Mouse (Mus musculus) kidney, embryonic 16.5 days (tissue): ENCODE data around the gene Lyzl4. TPM values are rescaled to one million over a fixed set of nuclear protein-coding genes. Genes with fewer than 3 reads are reported as not detected.
"Not testable (repeated sequence)": the region's sequence is repeated elsewhere in the genome, so short reads cannot be mapped to it uniquely, and the experiment has no call there.

Experiments
- ATAC-seq: fragments of 200-750 bp; cut with Nextera tagmentation; 2 replicates; pipeline ENCODE4 v1.8.0; 2017; ENCODE audit warnings: moderate TSS enrichment; ENCODE audit not compliant: low FRiP score, low TSS enrichment
- H3K27ac ChIP-seq: fragments of 300-500 bp; sonication (generic); 2 replicates; pipeline ENCODE4 v1.5.1; 2014; ENCODE audit warnings: low read length
- H3K27me3 ChIP-seq: fragments of 300-500 bp; sonication (generic); 2 replicates; pipeline ENCODE4 v1.6.1; 2014; ENCODE audit warnings: low read length, control low read depth, mixed read lengths; ENCODE audit not compliant: insufficient read depth
- H3K36me3 ChIP-seq: fragments of 300-500 bp; sonication (generic); 2 replicates; pipeline ENCODE4 v1.6.1; 2014; ENCODE audit warnings: low read length, control low read depth, mixed read lengths; ENCODE audit not compliant: insufficient read depth
- H3K4me1 ChIP-seq: fragments of 300-500 bp; sonication (generic); 2 replicates; pipeline ENCODE4 v1.6.1; 2014; ENCODE audit warnings: low read length, control low read depth, mixed read lengths; ENCODE audit not compliant: insufficient read depth
- H3K4me2 ChIP-seq: fragments of 300-500 bp; sonication (generic); replicated peaks from 2 replicates; pipeline ENCODE4 v1.6.1; 2014; ENCODE audit warnings: low read depth, low read length
- H3K4me3 ChIP-seq: fragments of 300-500 bp; sonication (generic); 2 replicates; pipeline ENCODE4 v1.5.1; 2014; ENCODE audit warnings: mild to moderate bottlenecking, low read length
- H3K9ac ChIP-seq: fragments of 300-500 bp; sonication (generic); replicated peaks from 2 replicates; pipeline ENCODE4 v1.6.1; 2014; ENCODE audit warnings: low read length
- H3K9me3 ChIP-seq: fragments of 300-500 bp; sonication (generic); 2 replicates; pipeline ENCODE4 v1.6.1; 2016; ENCODE audit warnings: low read length, control low read depth
- WGBS: fragments of 180-500 bp; shearing (Covaris S2); extraction: QIAGEN DNeasy Blood & Tissue Kit; methylation state at CpG from one replicate; pipeline ENCODE4 v1.1.7; 2014; 5-methylcytosine and 5-hydroxymethylcytosine counted together
- polyA plus RNA-seq: library from polyadenylated mRNA; unstranded; fragments of >200 nt; fragmentation: Nextera tagmentation; extraction: Ambion mirVana; gene quantifications from 2 replicates; pipeline ENCODE4 v1.2.1, GENCODE M21; 2015

Lyzl4 gene
- polyA plus RNA-seq, 1 experiment from 2014 or later: 0.25 TPM

DNA sequence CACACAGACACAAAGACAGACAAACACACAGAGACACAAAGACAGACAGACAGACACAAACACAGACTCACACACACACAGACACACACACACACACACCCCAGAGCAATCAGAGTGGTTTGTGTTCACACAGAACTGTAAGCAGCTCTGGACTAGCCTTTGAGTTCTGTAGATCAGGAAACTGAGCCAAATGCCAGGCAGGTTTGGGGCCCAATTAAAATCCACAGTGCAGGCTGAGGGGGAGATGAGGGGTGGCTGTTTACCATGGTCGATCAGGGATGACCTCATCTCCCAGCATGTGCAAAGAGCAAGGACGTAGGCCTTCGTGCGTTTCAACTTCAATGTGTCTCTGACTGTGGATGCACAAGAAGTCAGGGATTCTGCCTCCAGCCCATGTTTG, 47.1 kb downstream of the Lyzl4 start:
- H3K36me3 ChIP-seq: no peaks in the 10 kb centered on the region
- no peak for ATAC-seq
- WGBS: 31% methylated on average over 4 of the region's 4 CpGs

DNA sequence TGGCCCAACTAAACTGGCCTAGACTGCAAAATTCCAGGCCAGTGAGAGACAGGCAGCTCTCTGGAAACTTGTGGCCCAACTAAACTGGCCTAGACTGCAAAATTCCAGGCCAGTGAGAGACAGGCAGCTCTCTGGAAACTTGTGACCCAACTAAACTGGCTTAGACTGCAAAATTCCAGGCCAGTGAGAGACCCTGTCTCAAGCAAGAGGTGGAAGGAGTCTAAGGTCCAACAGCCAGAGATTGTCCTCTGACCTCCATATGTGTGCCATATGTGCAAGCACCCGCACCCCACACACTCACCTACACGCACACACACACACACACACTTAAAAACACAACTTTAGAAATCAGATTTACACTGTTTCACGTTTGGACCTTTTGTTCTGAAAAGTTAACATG, 48.1 kb downstream of the Lyzl4 start:
- not testable (repeated sequence) for H3K4me1 ChIP-seq, H3K4me2 ChIP-seq, H3K9me3 ChIP-seq, H3K27ac ChIP-seq, H3K9ac ChIP-seq, H3K36me3 ChIP-seq, H3K27me3 ChIP-seq, H3K4me3 ChIP-seq
- 0 out of 2 replicates have a peak, but pooled peaks have one; percentile 14 for ATAC-seq
- WGBS: 79% methylated on average over 3 of the region's 3 CpGs

More for the DNA sequence above, 47.1 kb downstream of the Lyzl4 start:
- no peaks in the 10 kb centered on the region for H3K4me1 ChIP-seq
- H3K9ac ChIP-seq: no peak overlapping the region
- H3K4me3 ChIP-seq: no peak overlapping the region
- no peak overlapping the region for H3K4me2 ChIP-seq
- H3K9me3 ChIP-seq: no peaks in the 10 kb centered on the region
- H3K27me3 ChIP-seq: no peaks in the 10 kb centered on the region
- H3K27ac ChIP-seq: no peak overlapping the region

DNA sequence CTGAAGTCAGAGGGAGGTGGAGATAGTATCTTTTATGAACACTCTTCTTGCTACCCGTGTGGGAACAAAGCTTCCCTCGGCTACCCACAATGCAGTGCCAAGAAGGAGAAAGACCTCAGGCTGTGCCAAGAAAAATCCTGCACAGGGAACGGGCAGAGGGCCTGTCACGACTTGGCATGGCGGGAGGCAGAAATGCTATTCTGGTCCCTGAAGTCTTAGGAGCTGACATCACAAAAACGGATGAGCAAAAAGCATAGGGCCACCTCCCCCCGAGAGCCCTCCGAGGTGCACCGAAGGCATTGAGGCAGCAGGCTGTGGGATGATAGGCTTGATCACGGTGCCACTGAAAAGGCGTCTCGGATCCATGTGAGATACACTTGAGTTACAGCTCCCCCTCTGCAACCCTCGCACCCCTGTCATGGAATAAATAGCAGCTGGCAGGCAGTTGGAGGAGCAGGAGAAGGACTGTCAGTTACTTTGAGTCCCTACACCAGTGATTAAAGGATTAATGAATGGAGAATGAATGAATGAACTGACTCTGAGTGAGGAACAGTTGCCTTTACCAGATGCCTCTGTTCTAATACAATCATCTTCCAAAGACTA, 48.8 kb downstream of the Lyzl4 start:
- no peak overlapping the region for H3K4me2 ChIP-seq
- H3K4me3 ChIP-seq: no peak overlapping the region
- no peak overlapping the region for H3K9ac ChIP-seq
- peaks cover 8% of the 10 kb centered on the region for H3K9me3 ChIP-seq
- ATAC-seq: no peak
- H3K27ac ChIP-seq: no peak overlapping the region
- H3K27me3 ChIP-seq: no peaks in the 10 kb centered on the region
- WGBS: 65% methylated on average over 13 of the region's 13 CpGs
- no peaks in the 10 kb centered on the region for H3K4me1 ChIP-seq
- no peaks in the 10 kb centered on the region for H3K36me3 ChIP-seq

DNA sequence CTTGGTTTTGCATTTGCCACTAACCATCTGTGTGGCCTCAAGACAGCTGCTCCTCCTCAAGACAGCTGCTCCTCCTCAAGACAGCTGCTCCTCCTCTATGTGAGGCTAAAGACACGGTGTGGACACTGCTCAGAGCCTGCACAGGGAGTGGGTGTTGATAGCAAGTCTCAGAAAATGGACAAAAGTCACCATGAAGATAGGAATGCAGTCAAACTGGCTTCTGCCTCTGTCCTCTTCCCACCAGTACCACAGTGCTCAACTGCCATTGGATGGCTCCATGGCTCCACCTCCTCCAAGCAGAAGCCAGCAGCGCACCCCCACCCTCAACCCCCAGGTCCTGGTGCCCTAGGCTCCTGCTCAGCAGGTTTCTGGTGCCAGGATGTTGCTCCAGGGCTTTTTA, 52.4 kb downstream of the Lyzl4 start:
- Histone ChIP-seq H3K27ac (peak overlapping the region; percentile 27; the same call in 1 of the 2 replicates), H3K4me2 (no peak overlapping the region), H3K4me1 (no peaks in the 10 kb centered on the region), H3K9me3 (peaks cover 9% of the 10 kb centered on the region), H3K4me3 (no peak overlapping the region), H3K36me3 (no peaks in the 10 kb centered on the region), H3K9ac (no peak overlapping the region), H3K27me3 (no peaks in the 10 kb centered on the region)
- ATAC-seq: peak; percentile 83
- WGBS: 52% methylated on average over 2 of the region's 2 CpGs

DNA sequence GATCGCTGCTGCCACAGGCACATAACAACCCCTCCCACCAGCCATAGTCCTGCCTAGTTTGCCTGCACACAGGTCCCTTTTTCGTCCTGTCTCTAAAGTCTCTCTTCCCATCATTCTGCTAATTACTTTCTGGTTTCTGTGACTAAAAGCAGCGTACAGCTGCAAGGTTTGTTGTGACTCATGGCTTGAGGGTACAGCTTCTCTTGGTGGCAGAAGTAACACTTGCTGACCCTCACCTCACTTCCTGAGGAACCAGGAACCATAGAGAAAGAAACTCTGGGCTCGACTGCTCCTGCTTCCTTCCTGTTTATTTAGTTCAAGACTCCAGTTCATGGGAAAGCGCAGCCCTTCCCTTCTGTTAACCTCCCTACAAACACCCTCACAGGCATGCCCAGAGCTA, 67.5 kb downstream of the Lyzl4 start:
- WGBS: 39% methylated on average over 5 of the region's 5 CpGs
- no peak overlapping the region for H3K9ac ChIP-seq
- H3K9me3 ChIP-seq: no peaks in the 10 kb centered on the region; the same call in 1 of the 2 replicates
- no peaks in the 10 kb centered on the region for H3K4me1 ChIP-seq
- H3K36me3 ChIP-seq: no peaks in the 10 kb centered on the region
- H3K4me3 ChIP-seq: no peak overlapping the region
- no peak overlapping the region for H3K27ac ChIP-seq
- no peaks in the 10 kb centered on the region for H3K27me3 ChIP-seq
- ATAC-seq: no peak
- no peak overlapping the region for H3K4me2 ChIP-seq

DNA sequence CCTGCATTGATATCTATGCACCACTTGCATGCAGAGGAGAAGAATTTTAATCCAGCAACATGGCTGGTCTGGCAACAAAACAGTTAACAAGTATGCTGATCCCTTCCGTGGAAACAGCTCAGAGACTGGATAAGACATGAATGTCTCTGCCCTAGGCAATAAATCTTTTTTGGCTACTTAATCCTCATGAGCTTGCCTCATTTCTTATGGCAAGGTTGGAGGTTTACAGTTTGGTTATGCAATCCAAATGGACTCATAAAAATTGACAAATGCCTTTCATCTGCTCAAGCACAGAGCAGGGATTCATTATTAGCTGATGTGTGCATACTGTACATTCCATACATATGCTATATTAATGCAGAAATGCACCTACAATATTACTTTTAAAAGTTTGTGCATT, 73.4 kb downstream of the Lyzl4 start:
- Histone ChIP-seq H3K9ac (no peak overlapping the region), H3K27ac (no peak overlapping the region), H3K36me3 (no peaks in the 10 kb centered on the region), H3K4me3 (no peak overlapping the region), H3K27me3 (no peaks in the 10 kb centered on the region), H3K9me3 (no peaks in the 10 kb centered on the region; the same call in 1 of the 2 replicates), H3K4me1 (no peaks in the 10 kb centered on the region), H3K4me2 (no peak overlapping the region)
- 3% methylated on average over 1 of the region's 1 CpGs for WGBS
- no peak for ATAC-seq

DNA sequence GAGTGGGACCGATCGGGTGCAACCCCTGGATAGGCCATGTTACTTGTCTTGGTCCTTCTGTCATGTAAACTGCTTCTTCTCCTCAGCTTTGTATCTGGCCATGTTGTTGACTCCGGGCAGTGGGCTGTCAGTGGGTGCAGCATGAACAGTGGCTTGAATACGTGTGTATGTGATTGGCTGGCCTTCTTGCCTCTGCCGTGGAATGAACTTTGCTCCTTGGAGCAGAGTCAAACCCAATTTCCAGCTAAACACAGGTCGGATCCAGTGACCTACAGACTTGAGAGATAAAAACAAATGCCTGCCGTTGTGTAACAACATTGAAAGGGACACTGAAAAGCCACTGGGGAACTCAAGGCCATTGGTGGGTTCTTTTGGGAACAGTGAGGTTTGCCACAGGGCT, 75.5 kb downstream of the Lyzl4 start:
- no peak for ATAC-seq
- WGBS: 80% methylated on average over 7 of the region's 7 CpGs
- no peak overlapping the region for H3K9ac ChIP-seq

DNA sequence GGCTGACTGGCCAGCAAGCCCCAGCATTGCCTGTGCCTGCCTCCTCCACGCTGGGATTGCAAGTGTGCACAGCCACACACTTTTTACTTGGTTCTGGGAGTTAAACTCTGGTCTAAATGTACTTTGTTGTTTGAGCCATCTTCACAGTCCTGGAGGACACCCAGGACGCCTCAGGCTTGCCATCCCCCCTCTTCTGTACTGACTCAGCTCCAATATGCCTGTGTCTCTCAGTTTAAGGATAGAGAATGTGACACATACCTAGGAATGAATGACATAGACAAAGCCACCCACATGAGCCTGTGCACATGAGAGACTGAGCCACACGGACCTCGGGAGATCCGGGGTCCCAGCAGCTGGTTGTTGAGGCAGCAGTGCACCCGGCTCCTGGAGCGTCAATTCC, 78.6 kb downstream of the Lyzl4 start:
- WGBS: 92% methylated on average over 7 of the region's 7 CpGs
- no peak overlapping the region for H3K9ac ChIP-seq
- H3K4me3 ChIP-seq: no peak overlapping the region
- ATAC-seq: no peak
- H3K4me2 ChIP-seq: no peak overlapping the region
- H3K9me3 ChIP-seq: no peaks in the 10 kb centered on the region
- no peaks in the 10 kb centered on the region for H3K27me3 ChIP-seq
- no peak overlapping the region for H3K27ac ChIP-seq
- H3K4me1 ChIP-seq: no peaks in the 10 kb centered on the region
- H3K36me3 ChIP-seq: no peaks in the 10 kb centered on the region

More for the DNA sequence above, 75.5 kb downstream of the Lyzl4 start:
- no peaks in the 10 kb centered on the region; the same call in 1 of the 2 replicates for H3K9me3 ChIP-seq
- H3K4me2 ChIP-seq: no peak overlapping the region
- H3K36me3 ChIP-seq: no peaks in the 10 kb centered on the region
- no peaks in the 10 kb centered on the region for H3K4me1 ChIP-seq
- H3K27me3 ChIP-seq: no peaks in the 10 kb centered on the region
- no peak overlapping the region for H3K4me3 ChIP-seq
- no peak overlapping the region for H3K27ac ChIP-seq

DNA sequence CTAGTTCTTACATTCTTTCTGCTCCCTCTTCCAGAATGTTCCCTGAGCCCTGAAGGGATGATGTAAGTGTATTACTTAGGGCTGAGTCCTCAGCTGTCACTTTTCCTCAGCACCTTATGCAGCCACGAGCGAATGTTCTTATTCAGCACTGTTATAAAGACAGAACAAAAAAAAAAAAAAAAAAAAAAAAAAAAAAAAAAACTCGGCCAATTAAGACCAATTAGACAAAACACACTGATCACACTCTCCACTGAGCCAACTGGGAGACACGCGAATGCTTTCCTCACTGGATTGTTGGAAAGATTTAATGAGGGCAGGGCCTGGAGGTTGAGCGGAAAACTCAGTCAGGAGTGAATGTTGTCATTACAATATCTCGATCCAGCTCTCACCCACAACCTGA, 81.4 kb downstream of the Lyzl4 start:
- no peak overlapping the region for H3K4me2 ChIP-seq
- no peak overlapping the region for H3K9ac ChIP-seq
- no peak overlapping the region for H3K27ac ChIP-seq
- H3K27me3 ChIP-seq: no peaks in the 10 kb centered on the region
- H3K4me1 ChIP-seq: 0 out of 2 replicates have a peak, but pooled peaks cover 5% of the 10 kb centered on the region
- no peaks in the 10 kb centered on the region for H3K36me3 ChIP-seq
- 52% methylated on average over 7 of the region's 7 CpGs for WGBS
- no peak overlapping the region for H3K4me3 ChIP-seq
- H3K9me3 ChIP-seq: no peaks in the 10 kb centered on the region
- no peak for ATAC-seq

DNA sequence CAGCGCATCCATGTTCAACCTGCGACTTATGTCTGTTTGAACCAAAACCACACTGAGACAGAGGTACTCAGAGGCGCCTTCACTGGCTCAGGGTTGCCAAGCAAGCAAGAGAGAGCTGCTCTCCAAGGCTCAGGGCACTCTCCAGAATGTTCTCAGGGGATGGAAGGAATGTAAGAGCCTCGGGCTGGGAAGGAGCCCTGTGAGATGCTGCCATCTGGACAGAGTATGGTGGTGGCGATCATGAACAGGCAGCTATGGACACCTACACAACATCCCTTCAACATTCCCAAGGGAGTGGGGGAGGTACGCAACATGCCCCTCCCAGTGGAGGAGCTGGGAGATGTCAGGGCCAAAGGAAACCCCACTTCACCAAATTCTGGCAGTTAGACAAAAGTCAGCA, 83.7 kb downstream of the Lyzl4 start:
- Histone ChIP-seq H3K4me3 (no peak overlapping the region), H3K4me1 (peaks cover 12% of the 10 kb centered on the region; the same call in 1 of the 2 replicates), H3K27ac (no peak overlapping the region), H3K36me3 (no peaks in the 10 kb centered on the region), H3K9ac (no peak overlapping the region), H3K4me2 (no peak overlapping the region), H3K27me3 (no peaks in the 10 kb centered on the region), H3K9me3 (no peaks in the 10 kb centered on the region)
- no peak for ATAC-seq
- 88% methylated on average over 6 of the region's 6 CpGs for WGBS
